Mouse (Mus musculus) embryo, embryonic 9.5 days (tissue): ENCODE results near the gene Pibf1.

Experiments
- DNase-seq: peaks from one replicate; pipeline ENCODE4 v3.0.0-alpha.2; 2017; ENCODE audit errors: extremely low spot score

Pibf1 gene

DNA sequence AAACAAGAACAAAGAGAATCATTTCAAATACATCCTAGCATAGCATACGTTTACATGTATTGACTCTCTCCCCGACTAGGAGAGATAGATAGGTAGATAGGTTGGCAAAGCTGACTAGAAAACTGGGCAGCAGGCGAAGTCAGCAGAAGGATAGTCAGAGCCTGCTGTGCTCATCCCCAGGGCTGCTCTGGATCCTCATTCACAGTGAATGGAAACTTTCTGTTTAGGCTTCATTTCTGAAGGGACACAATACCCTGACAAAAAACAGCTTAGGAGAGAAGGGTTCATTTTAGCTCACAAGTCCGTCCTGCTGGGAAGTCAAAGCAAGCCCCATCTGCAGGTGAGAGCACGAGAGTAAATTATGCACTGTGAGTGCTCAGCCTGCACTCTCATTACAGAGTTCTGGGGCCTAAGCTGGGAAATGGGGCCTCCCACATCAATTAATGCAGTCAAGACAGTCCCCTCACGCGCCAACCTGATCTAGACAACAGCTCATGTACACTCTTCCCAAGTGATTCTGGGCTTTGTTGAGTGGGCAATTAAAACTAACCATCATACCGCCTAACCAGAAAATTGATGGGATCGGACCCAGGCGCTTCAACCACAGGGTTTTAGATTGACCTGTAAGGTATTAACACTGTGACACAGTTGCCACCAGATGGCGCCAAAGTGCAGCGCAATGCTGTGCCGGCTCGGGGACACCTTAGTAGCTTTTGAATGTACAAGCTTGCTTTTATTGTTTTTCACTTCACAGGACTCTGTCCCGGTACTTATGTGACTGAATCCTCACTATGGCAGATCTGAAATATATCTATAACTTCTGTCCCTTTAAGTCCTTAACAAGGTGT lies 42.8 kb downstream of the Pibf1 start:
- peak; percentile 77 for DNase-seq

DNA sequence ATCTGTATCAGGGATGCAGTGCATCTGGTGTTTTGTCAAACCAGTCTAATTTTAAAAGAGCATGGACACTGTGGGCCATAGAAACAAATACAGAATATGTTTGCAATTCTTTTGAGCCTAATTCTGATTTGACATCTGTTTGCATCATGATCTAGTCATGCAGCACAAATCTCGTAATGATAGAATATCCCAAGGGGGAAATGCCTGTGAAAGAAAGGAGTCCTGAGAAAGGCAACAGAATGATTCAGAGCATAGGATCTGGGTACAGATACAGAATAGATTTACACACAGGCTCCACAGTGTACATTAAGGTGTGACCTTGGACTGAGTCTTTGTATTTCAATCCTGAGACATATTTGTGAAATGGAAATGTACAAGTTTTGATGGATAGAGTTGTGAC lies 47.6 kb downstream of the Pibf1 start:
- no peak for DNase-seq

GRCm38 (mm10) chr14:99152683-99153082 lies 53.5 kb downstream of the Pibf1 start:
- DNase-seq, result no peak

- no peak for DNase-seq
These were observed 60.7 kb downstream of the Pibf1 start for GRCm38 (mm10) chr14:99159940-99160339.

- no peak for DNase-seq
These were observed 63.8 kb downstream of the Pibf1 start for GRCm38 (mm10) chr14:99163051-99163450.

DNA sequence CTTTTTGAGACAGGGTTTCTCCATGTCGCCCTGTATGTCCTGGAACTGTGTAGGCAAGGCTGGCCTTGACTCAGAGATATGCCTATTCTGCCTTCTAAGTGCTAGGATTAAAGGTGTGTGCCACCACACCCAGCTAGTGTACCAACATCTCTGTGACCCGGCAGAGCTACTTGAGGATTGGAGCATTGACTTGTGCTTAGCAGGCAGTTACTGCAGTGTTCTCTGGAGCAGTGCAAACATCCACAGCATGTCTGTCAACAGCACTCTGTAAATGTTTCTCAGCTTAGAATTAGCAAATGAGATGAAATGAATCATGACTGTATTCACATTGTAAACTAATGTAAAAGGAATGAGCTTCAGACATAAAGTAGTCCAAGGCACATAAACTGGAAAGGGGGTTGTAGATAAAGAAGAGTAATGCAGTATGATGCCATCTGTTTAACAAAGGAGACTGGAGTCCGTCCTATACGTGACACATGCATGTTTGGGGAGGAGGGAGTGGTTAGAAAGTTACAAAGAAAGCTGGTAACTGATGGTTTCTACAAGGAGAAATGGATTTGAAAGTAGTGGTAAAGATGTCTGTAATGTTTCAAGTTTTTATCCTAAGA lies 75.0 kb downstream of the Pibf1 start:
- DNase-seq, result no peak

GRCm38 (mm10) chr14:99176559-99176958 lies 77.3 kb downstream of the Pibf1 start:
- no peak for DNase-seq

GRCm38 (mm10) chr14:99190153-99190790 lies 91.0 kb downstream of the Pibf1 start:
- DNase-seq, result no peak

- no peak for DNase-seq
These were observed 106.6 kb downstream of the Pibf1 start for GRCm38 (mm10) chr14:99205865-99206264.

GRCm38 (mm10) chr14:99206591-99206990 lies 107.4 kb downstream of the Pibf1 start:
- DNase-seq, result no peak

DNA sequence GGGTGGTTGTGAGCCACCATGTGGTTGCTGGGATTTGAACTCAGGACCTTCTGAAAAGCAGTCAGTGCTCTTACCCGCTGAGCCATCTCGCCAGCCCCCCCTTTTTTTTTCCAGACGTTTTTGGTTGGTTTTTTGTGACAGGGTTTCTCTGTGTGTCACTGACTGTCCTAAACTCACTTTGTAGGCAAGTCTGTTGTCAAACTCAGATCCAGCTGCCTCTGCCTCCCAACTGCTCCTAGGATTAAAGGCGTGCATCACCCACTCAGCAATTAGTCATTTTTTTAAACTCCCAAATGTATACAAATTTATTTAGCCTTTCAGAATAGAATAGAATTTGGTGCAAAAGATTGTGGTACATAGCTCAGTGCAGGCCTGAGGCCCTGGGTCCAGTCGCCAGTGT lies 111.2 kb downstream of the Pibf1 start:
- no peak for DNase-seq

DNA sequence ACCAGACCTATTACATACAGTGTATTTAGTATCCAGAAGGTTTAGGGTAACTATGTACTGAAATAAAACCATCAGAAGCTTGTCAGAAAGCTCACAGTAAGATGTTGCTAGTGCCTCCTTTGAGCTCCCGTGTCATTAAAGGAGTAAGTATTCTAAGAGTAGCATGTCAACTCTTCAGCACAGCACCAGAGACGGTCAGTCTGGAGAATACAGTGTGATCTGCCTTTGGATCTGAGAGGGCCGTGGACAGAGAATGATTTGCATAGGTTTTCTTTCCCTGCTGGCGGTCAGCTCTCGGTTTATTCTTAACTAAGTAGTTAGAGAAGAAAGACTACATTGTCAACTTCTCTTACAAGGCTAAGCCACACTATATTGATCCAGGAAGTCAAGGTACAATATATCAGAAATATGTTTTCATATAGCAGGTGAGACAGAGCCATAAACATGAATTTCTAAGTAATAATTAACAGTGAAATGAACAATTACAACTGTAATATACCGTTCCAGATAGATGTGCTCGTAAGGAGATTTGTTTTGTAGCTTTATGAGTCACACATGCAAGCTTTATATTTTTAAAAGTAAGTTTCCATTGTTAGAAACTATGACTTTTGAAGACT lies 119.3 kb downstream of the Pibf1 start:
- DNase-seq, result no peak

- peak; percentile 18 for DNase-seq
These were observed 120.5 kb downstream of the Pibf1 start for GRCm38 (mm10) chr14:99219757-99220171.

DNA sequence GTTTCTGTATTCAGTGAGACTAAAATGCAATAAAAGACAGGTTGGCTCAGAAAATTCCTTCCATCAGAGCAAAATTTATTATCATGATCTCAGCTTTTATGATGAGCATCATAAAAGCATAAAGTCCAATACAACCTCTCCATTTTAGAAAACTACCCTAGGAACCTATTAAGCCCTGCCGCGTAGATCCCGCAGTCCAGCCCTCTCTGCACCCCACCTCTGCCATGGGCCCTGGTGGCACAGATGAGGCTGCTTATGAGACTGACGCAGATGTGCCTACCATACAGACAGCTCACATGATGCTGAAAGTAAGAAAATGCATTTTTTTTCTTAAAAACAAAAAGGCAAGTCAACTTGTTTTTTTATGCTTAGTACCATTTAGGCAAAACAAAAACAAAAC lies 126.7 kb downstream of the Pibf1 start:
- DNase-seq, result no peak

GRCm38 (mm10) chr14:99229071-99229780 lies 130.0 kb downstream of the Pibf1 start:
- no peak for DNase-seq

DNA sequence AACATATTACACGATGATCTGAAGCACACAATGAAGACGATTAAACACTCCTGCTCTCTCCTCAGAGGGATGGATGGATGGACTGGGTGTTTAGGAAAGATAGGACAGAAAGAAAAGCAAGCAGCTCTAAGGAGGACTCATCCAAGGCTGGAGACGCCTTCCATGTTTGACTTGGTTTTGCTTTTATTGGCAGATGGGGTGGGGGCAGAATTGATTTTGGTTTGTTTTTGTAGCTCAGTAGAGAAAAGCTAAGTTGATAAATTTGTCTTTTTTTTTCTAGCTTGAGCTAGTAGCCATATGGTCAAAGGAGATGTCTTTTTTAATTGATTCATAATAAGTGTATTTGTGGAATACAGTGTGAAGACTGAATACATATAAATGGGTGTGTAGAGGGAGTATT lies 133.8 kb downstream of the Pibf1 start:
- DNase-seq, result no peak

- DNase-seq, result no peak
These were observed 137.9 kb downstream of the Pibf1 start for GRCm38 (mm10) chr14:99237115-99237514.

DNA sequence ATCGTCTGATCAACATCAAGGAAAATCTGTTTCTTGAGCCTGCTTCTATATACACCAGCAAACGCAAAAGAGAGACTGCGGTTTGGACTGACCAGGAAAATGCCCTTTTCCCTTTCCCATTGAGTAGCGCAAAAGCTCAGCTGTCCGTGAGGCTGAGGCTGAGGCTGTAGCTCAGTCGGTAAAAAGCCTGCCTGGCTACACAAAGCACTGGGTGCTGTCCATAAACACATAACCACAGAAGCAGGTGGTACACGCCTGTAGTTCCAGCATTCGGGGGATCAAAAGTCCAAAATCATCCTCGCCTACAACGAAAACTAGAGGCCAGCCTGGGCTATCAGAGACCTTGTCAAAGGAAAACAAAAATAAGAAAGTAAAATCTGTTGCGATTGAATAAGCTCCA lies 141.3 kb downstream of the Pibf1 start:
- DNase-seq, result no peak

DNA sequence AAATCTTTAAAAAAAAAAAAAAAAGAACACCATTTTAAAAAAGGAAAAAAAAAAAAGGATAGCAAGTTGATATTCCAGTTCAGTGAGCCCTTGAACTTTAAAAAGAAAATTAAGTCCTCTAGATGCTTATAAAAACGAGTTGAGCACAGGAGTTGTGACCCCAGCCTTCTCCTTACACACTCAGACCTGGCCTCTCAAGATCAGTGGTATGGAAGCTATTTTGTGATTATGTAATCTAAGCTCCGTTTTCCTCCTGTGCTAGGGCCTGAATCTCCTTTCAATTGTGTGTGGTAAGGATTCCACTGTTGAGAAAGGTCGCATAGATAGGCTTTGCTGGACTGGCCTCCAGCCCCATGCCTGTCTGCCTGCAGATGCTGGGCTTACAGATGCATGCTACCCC lies 145.3 kb downstream of the Pibf1 start:
- DNase-seq, result no peak

- DNase-seq, result no peak
These were observed 162.8 kb downstream of the Pibf1 start for GRCm38 (mm10) chr14:99262026-99262425.

DNA sequence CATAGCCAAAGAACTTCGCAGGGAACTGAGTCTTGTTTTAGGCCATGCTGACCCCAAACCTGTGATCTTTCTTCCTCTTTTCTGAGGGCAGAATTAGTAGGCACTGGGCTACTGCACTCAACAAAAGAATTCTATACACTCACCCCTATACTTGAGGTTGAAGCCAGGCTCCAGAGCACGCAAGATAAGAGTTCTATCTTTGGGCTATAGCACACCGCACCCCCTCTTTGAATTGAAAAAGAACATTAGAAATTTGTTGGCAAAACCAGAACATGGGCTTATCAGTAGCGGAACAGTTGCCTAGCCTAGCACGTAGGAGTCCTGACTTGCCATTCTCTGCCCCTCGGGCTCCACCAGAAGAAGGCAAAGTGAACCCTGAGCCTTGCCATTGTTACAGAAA lies 164.6 kb downstream of the Pibf1 start:
- DNase-seq, result no peak

- DNase-seq, result no peak
These were observed 166.6 kb downstream of the Pibf1 start for GRCm38 (mm10) chr14:99265791-99266190.
